12 mouse cellular contexts compared by ENCODE assay signal in the genomic region with DNA sequence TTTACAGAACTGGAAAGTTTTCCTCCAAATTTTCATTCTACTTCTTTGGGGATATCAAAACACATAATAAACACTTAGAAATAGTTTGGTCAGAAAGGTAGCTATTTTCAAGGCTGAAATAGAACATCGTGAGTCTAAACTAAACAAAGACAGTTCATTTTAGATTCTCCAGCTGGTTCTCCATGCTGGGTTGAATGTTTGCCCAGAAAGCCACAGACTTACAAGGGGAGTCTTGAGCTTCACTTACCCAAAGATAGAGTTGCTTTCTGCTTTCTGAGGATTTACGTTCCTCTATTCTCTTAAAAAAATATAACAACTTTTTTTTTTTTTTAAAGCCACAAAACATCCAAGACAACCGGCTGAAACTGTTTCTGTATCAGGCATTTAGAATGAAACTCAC. TPM values are rescaled to one million over a fixed set of nuclear protein-coding genes. Genes with fewer than 3 reads are reported as not detected.
"Had no signal": no experiment of that assay in that cellular context is flagged by ENCODE, and none has a peak within 500 bp of the region (broad histone marks: within the 10 kb centered on the region; RNA-seq: fewer than 3 reads in every experiment).

No protein-coding gene starts in this region.

- DNase-seq: kidney, adult 11 months; kidney, adult 9 months; kidney, postnatal 36 days; layer of hippocampus, postnatal 36 days; lung, postnatal 14 days; retina, postnatal 1 day; right cerebral cortex, postnatal 4 days; spleen, adult 18-20 months; thymus, adult 2 months; thymus, postnatal 25 days had no signal

RNA-seq across cellular contexts. Expression of a gene that starts 40.1 kb away (rescaled TPM):
- total RNA-seq: megakaryocyte-erythroid progenitor cell, adult 5-6 weeks had no signal
- polyA plus RNA-seq: testis, adult 2 months had no signal
